Mouse (Mus musculus) embryonic fibroblast, embryonic 13.5 days (primary cell): Measurements from ENCODE around the gene 6030408B16Rik. TPM values are rescaled to one million over a fixed set of nuclear protein-coding genes. Genes with fewer than 3 reads are reported as not detected.

Experiments
- H3K27ac ChIP-seq: 2 replicates; pipeline ENCODE4 v1.5.1; 2012; ENCODE audit warnings: low read length, control low read depth, inconsistent platforms; ENCODE audit not compliant: insufficient read depth
- H3K4me1 ChIP-seq: 2 replicates; pipeline ENCODE4 v1.6.1; 2011; ENCODE audit warnings: low read length; ENCODE audit not compliant: control insufficient read depth, insufficient read depth
- H3K4me3 ChIP-seq: 2 replicates; pipeline ENCODE4 v1.5.1; 2011; ENCODE audit warnings: mild to moderate bottlenecking, control low read depth, low read length; ENCODE audit not compliant: insufficient read depth
- CTCF ChIP-seq: IDR thresholded peaks from 2 replicates; pipeline ENCODE4 v1.5.1; 2011; ENCODE audit warnings: mild to moderate bottlenecking, control low read depth, low read length, moderate library complexity, borderline replicate concordance; ENCODE audit not compliant: insufficient read depth
- POLR2A ChIP-seq: IDR thresholded peaks from 2 replicates; pipeline ENCODE4 v1.6.1; 2011; ENCODE audit warnings: low read depth, mild to moderate bottlenecking, control low read depth, low read length, moderate library complexity
- polyA plus RNA-seq: library from polyadenylated mRNA; stranded (reverse); fragments of >200 nt; gene quantifications from 2 replicates; pipeline ENCODE4 v1.2.4, GENCODE M21; 2011; ENCODE audit warnings: low read depth; ENCODE audit not compliant: missing spikeins, insufficient read length

The 6030408B16Rik gene
- polyA plus RNA-seq: not detected in 2 replicates

DNA sequence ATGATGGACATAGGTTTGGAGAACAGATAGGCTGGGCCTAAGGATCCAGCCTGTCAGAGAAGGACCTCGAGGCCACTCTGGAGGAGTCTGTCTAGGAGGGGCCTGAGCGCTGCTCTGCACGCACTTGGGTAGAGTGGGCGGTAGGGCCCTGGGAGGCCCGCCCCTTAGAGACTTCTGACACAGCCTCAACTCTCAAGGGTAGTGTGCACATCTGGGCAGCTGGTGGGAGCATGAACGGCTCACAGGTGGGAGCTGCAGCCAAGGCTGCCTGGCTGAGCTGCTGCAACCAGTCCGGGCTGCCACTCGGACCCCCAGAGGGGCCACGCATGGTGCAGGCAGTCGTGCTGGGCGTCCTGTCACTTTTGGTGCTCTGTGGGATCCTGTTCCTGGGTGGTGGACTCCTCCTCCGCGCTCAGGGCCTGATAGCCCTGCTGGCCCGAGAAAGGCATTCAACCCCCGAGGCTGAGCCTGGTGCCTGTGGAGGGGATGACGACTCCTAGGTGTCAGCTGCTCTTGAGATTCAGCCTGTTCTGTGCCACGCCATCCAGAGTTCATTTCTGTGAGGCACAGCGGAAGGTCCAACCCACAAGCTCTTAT, at the start of gene 6030408B16Rik:
TSS of gene 6030408B16Rik (plus strand) at position 188 of the 597 bp plus-strand sequence.
- Histone ChIP-seq H3K4me3 (no peak within 1 kb of the TSS), H3K4me1 (no peaks in the 10 kb centered on the region), H3K27ac (no peak within 1 kb of the TSS)
- TF ChIP-seq CTCF: no peak
- no peak for TF ChIP-seq POLR2A

DNA sequence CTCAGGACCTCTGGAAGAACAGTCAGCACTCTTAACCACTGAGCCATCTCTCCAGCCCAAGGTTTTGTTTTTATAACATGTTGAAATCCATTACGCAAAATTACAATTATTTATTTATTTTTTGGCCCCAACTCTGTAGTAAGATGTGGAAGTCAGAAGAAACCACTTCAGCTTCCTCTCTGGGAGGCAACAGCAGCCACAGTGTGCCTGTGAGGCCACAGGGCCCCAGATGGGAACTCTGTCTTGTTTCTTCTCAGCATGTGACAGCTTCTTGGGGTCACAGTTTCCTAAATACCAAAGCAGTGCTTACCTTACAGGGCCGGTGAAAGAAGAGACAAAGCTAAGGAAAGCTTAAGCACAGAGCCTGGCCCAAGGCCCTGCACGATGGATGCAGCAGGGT, 49.0 kb upstream of the 6030408B16Rik start:
- TF ChIP-seq POLR2A: no peak
- TF ChIP-seq CTCF: no peak
- H3K4me3 ChIP-seq: no peak overlapping the region
- H3K27ac ChIP-seq: no peak overlapping the region
- peaks cover 2% of the 10 kb centered on the region; the same call in 1 of the 2 replicates for H3K4me1 ChIP-seq

DNA sequence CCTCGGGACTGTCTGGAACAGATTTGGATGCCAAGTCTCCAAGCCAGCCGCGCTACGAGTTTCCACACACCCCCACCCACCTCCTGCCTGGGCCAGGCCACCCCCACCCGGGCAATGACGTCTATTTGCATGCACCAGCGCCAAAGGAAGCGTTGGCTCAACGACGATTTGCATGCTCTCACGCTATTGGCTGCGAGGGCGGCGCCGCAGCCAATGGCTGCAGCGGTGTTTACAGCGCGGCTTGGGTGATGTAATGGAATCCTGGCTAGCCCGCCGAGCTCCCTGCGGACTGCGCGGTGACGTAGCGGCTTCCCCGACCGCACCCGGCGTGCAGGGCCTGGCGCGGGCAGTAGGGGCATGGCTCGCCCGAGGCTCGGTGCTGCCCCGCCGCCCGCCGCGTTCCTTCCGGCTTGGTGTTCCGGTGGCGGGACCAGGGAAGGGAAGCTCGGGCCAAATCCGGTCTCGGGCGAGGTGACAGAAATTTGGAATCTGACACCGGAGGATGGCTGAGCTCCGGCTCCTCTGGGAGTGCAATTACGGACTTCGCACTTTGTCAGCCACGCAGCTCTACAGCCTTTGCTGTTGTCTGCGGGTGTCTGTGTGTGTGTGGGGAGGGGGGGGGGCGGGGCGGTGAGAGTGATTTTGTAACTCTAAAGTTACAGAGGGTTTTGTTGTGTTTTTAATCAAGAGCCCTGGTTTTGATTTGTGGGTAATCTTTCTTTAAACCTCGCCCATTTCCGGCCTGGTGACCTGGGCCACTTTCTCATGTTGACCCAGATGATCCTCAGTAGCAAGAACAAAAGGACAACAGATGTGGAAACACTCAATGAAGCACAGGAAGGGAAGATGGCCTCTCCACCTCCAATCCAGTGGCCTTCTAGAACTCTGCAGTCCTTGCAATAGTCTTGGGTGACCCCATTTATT, 46.5 kb upstream of the 6030408B16Rik start:
- peak overlapping the region; percentile 84 for H3K27ac ChIP-seq
- TF ChIP-seq POLR2A (peak; percentile 66), CTCF (no peak)
- peak overlapping the region; percentile 34 for H3K4me3 ChIP-seq
- peaks cover 2% of the 10 kb centered on the region for H3K4me1 ChIP-seq

DNA sequence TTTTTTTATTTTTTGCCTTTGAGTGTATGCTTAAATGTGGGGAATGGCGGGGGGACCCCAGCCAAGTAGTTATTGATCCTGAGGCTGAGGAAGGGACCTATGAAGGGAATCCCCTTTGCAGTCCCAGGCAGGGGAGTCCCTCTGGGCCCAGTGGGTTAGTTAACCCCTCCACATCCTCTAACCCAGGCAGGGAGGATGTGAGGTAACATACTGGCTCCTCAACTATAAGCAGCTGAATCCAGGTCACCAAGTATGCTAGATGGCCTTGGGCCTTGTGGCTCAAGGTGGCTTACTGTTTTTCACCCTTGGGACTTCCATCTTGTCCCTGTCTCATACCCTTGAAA, 45.9 kb upstream of the 6030408B16Rik start:
- H3K4me1 ChIP-seq: peaks cover 2% of the 10 kb centered on the region
- no peak overlapping the region for H3K27ac ChIP-seq
- H3K4me3 ChIP-seq: no peak overlapping the region
- 0 out of 2 replicates have a peak, but pooled peaks have one; percentile 19 for TF ChIP-seq POLR2A
- TF ChIP-seq CTCF: no peak

DNA sequence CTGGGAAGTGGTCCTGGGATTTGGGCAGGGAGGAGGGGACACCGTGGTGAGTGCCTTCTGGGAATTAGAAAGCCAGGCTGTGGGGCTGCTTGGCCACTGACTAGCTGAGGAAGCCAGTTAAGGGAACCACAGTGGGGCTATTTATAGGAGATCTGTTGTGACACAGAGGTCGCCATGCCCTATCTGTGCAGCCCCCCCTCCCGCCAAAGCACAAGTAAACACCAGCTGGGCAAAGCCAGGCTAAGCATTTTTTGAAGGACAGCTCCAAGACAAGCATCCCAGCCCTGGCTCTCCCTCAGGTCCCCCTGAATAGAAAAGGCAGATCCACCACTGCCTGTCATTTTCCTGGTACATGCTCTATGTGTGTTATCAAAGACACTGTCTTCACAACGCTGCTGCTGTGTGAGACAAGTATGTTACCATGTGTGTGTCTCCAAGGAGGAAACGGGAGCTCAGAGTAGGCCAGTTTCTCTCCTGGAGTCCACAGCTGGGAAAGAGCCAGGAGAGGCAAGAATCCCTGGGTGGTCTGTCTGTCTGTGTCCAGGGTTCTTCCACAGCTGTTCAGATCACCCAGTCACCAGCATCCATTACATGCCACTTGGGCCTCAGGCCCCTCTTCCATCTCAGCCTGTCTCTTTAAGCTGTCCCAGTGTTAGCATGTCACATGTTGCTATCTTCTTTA, 44.8 kb upstream of the 6030408B16Rik start:
- Histone ChIP-seq H3K4me1 (peaks cover 2% of the 10 kb centered on the region), H3K27ac (no peak overlapping the region), H3K4me3 (no peak overlapping the region)
- no peak for TF ChIP-seq POLR2A
- TF ChIP-seq CTCF: no peak

DNA sequence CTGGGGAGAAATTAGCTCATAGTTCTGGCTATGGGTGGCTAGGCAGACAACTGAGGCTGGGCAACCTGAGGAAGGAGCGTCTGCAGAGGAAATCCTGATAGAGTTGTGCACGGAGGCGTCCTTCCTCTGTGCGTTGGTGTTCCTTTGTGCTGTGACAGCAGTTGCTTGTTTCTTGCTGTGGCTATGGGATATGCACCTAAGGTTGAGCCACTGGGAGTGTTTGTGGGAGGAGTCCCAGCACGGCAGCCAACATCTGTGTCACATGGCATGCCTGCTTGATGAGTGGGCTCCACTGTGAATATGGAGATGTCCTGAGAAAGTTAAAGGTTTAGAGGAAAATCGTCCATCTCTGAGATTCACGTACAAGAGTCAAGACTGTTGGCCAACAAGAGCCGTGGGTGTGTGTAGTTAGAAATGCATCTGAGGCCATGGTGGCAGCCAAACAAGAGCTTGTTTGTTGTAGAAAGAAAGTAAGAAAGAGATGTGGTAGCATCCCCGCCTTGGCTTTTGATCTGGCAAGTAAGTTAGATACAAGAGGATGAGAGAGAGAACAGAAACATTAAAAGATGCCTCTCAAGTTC, 42.7 kb upstream of the 6030408B16Rik start:
- H3K4me3 ChIP-seq: no peak overlapping the region
- no peak for TF ChIP-seq CTCF
- TF ChIP-seq POLR2A: no peak
- H3K4me1 ChIP-seq: peaks cover 5% of the 10 kb centered on the region
- H3K27ac ChIP-seq: no peak overlapping the region

DNA sequence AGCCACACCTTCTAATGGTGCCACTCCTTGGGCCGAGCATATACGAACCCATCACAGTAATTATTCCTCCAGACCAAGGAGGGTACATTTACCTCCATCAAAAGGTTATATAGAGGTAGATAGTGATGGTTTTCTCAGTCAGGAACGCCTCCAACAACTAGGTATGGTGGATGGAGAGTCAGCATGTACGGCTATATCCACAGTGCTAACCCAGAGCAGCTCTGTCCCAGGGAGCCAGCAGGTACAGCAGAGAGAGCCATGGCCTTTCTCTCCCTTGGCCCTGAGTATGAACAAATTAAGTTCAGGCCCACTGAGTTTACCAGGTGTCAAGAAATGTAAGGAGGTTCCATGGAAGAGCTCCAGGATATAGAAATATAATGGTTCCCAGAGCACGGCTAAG, 41.1 kb upstream of the 6030408B16Rik start:
- H3K4me1 ChIP-seq: peaks cover 3% of the 10 kb centered on the region
- H3K4me3 ChIP-seq: no peak overlapping the region
- H3K27ac ChIP-seq: no peak overlapping the region
- TF ChIP-seq CTCF (no peak), POLR2A (no peak)

DNA sequence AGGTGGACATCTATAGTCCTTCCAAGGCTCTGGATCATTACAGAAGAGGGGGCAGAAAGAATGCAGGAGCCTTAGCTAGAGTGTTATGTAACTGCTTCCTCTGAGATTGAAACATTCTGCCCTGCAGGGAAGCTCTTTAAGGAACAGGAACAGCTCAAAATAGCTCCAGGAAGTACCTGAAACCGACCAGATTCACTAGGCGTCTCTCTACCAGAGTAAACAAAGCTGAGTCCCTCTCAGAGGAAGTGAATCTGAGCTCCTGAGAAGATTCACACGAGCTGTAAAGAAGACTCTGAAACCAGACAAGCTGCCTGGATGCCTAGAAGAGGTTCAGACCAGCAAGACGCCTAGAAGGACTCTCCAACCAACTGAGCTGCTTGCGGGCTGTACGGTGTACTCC, 40.4 kb upstream of the 6030408B16Rik start:
- H3K4me1 ChIP-seq: peaks cover 3% of the 10 kb centered on the region
- no peak overlapping the region for H3K4me3 ChIP-seq
- no peak for TF ChIP-seq POLR2A
- H3K27ac ChIP-seq: no peak overlapping the region

DNA sequence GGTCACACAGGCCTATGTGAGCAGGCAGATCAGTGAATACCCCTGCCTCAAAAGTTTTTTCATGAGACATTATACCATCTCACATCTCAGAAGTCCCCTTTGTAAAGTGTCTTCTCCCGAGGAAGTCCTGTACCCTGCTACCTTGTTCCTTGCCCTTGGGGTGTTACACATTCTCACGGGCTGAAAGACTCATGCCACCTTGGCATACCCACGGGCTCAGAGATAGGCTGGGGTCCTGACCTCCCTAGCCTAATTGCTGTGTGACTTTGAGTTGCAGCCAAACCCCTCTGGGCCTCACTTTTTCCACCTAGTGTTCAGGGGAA, 39.5 kb upstream of the 6030408B16Rik start:
- H3K4me1 ChIP-seq: peaks cover 3% of the 10 kb centered on the region
- H3K4me3 ChIP-seq: peak overlapping the region; percentile 23
- no peak overlapping the region for H3K27ac ChIP-seq
- no peak for TF ChIP-seq CTCF
- TF ChIP-seq POLR2A: no peak
